Mouse (Mus musculus) C2C12 (cell line): ENCODE data around the gene Nkx1-2. TPM values are rescaled to one million over a fixed set of nuclear protein-coding genes. Genes with fewer than 3 reads are reported as not detected.

Experiments
- H3K27me3 ChIP-seq: one replicate; pipeline ENCODE4 v1.6.1; 2011; ENCODE audit not compliant: control insufficient read depth, insufficient read depth, insufficient read length
- H3K36me3 ChIP-seq: one replicate; pipeline ENCODE4 v1.6.1; 2011; ENCODE audit not compliant: control insufficient read depth, insufficient read depth
- H3K4me3 ChIP-seq: one replicate; pipeline ENCODE4 v1.5.1; 2011; ENCODE audit warnings: mild to moderate bottlenecking, control low read depth; ENCODE audit not compliant: poor library complexity, insufficient read depth, severe bottlenecking
- H3K79me2 ChIP-seq: one replicate; pipeline ENCODE4 v1.6.1; 2011; ENCODE audit not compliant: control insufficient read depth, insufficient read depth
- H3K79me3 ChIP-seq: one replicate; pipeline ENCODE4 v1.6.1; 2011; ENCODE audit warnings: low read depth, control low read depth
- H3ac ChIP-seq: one replicate; pipeline ENCODE3; 2011; ENCODE audit warnings: low read depth; ENCODE audit not compliant: control insufficient read depth, insufficient read length
- CEBPB ChIP-seq: IDR thresholded peaks from one replicate; pipeline ENCODE4 v1.6.1; 2011; ENCODE audit warnings: low read depth, mild to moderate bottlenecking, control low read depth, moderate library complexity
- CTCF ChIP-seq: IDR thresholded peaks from one replicate; pipeline ENCODE4 v1.5.1; 2011; ENCODE audit not compliant: control insufficient read depth, insufficient read depth, insufficient read length
- FOSL1 ChIP-seq: IDR thresholded peaks from one replicate; pipeline ENCODE4 v1.8.0; 2011; ENCODE audit warnings: mild to moderate bottlenecking, low read length; ENCODE audit not compliant: poor library complexity, insufficient read depth, severe bottlenecking
- MAX ChIP-seq: IDR thresholded peaks from one replicate; pipeline ENCODE4 v1.6.1; 2011; ENCODE audit warnings: mild to moderate bottlenecking, control low read depth
- MYOD1 ChIP-seq: IDR thresholded peaks from one replicate; pipeline ENCODE4 v1.6.1; 2011; ENCODE audit warnings: low read depth; ENCODE audit not compliant: control insufficient read depth, insufficient read length
- MYOG ChIP-seq: IDR thresholded peaks from one replicate; pipeline ENCODE4 v1.6.1; 2011; ENCODE audit not compliant: control insufficient read depth, insufficient read length; ENCODE audit errors: extremely low read depth
- USF1 ChIP-seq: IDR thresholded peaks from one replicate; pipeline ENCODE4 v1.6.1; 2011; ENCODE audit warnings: low read depth, mild to moderate bottlenecking, control low read depth, moderate library complexity
- long read RNA-seq, 2 experiments: library from polyadenylated mRNA; unstranded; transcript quantifications; one replicate each; pipeline ENCODE4 v2.0.0; 2019 to 2020
- polyA plus RNA-seq: library from polyadenylated mRNA; unstranded; fragments of >200 nt; fragmentation: generic; extraction: Trizol; gene quantifications from one replicate; pipeline ENCODE4 v1.2.1, GENCODE M21; 2012; ENCODE audit warnings: missing spikeins

Nkx1-2 gene
- not detected for polyA plus RNA-seq
- long read RNA-seq, experiment 1: 0 reads
- long read RNA-seq, experiment 2: 0 reads

DNA sequence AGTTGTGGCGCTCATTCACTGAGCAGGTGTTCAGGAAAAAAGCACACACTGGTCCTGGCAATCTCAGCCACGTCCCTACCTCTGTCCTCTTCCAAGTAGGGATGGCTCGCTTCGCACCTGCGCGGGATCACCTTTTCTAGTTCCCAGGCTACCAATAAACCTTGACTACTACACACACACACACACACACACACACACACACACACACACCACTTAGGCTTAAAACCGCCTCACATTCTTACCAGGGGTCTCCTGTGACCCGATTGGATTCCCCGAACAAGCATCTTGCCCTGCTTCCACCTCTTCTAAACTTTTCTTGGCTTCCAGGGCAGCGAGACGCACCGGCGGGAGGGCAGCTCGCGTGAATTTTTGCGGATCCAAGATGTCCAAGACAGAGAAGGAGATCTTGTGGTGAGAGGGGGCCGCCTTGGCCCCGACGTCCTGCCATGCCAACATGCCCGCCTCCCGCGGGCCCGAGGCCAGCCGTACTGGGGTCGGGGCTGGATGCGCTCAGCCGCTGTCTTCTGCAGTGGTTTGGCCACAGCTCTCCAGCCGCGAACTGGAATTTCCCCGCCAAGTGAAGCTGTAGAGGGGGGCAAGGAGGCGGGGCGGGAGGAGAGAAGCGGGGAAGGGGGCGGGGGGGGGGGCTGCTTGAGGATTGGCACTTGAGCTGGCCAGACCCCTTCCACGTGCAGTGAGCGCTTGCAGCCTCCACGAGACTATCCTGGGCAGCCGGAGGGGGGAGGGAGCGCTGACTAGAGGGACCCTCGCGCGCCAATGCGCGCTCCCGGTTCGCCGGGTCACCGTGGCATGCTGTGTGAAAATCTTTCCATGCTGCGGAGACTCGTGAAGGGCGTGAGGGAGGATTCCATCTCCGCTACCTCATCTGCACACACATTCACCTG lies at the start of gene Nkx1-2:
Gene Nkx1-2 (minus strand): TSS at position 567 of the 905 bp plus-strand sequence.
- Histone ChIP-seq H3ac (no peak within 1 kb of the TSS), H3K27me3 (peaks cover 85% of the 10 kb centered on the region), H3K79me3 (no peaks in the 10 kb centered on the region), H3K4me3 (no peak within 1 kb of the TSS), H3K79me2 (no peaks in the 10 kb centered on the region), H3K36me3 (no peaks in the 10 kb centered on the region)
- TF ChIP-seq MYOD1: no peak
- no peak for TF ChIP-seq CEBPB
- TF ChIP-seq CTCF: no peak
- no peak for TF ChIP-seq FOSL1
- no peak for TF ChIP-seq MAX
- TF ChIP-seq MYOG: no peak
- no peak for TF ChIP-seq USF1

DNA sequence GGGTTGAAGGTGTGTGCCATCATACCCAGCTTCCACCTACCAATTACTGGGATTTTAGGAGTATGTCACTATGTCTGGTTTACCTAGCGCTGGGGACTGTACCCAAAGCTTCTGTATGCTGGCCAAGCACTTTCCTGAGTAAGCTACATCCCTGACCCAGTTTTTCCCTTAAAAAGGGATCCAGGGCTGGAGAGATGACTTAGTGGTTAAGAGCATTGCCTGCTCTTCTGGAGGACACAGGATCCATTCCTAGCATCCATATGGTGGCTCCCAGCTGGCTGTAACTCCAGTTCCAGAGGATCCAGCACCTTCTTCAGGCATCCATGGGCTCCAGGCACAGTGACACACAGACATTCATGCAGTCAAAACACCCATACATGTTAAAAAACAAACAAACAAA lies 47.1 kb upstream of the Nkx1-2 start:
- H3K36me3 ChIP-seq: no peaks in the 10 kb centered on the region
- no peaks in the 10 kb centered on the region for H3K79me3 ChIP-seq
- H3K27me3 ChIP-seq: peaks cover 17% of the 10 kb centered on the region
- no peak overlapping the region for H3ac ChIP-seq
- no peak for TF ChIP-seq MYOG
- TF ChIP-seq MAX: no peak
- no peak for TF ChIP-seq MYOD1
- no peak for TF ChIP-seq CEBPB
- no peak for TF ChIP-seq FOSL1
- TF ChIP-seq CTCF: no peak
- no peak for TF ChIP-seq USF1
- no peaks in the 10 kb centered on the region for H3K79me2 ChIP-seq
- no peak overlapping the region for H3K4me3 ChIP-seq

DNA sequence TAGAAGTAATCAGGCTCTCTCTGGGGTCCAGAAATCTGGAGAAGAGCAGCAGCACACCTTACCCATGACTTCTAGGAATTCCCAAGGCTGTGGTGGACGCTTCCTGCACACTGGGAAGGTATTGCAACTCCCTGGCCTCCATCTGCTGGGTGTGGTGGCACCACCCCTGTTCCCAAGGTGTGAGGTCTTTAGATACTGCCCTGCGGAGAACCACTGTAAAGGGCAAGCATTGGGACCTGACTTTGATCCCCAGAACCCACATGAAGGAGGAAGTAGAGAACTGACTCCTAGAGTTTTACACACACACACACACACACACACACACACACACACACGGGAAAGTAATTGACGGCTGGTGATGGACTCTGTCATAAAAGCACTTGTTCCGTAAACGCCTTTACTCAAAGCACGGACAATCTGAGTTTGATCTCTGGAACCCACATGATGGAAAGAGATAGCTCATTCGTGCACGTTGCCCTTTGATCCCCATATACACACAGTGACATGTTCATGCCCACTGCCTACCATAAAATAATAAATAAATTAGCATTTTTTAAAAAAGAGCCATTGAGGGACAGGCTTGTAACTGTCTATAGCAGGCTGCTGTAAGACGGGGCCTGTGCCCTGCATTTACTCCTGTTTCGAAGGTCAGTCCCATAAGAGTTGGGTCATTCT lies 45.3 kb upstream of the Nkx1-2 start:
- Histone ChIP-seq H3K4me3 (no peak overlapping the region), H3K36me3 (no peaks in the 10 kb centered on the region), H3ac (no peak overlapping the region), H3K27me3 (peaks cover 7% of the 10 kb centered on the region), H3K79me3 (no peaks in the 10 kb centered on the region), H3K79me2 (no peaks in the 10 kb centered on the region)
- TF ChIP-seq MAX: no peak
- no peak for TF ChIP-seq CEBPB
- no peak for TF ChIP-seq CTCF
- no peak for TF ChIP-seq FOSL1
- TF ChIP-seq MYOG: no peak
- no peak for TF ChIP-seq USF1
- TF ChIP-seq MYOD1: no peak

DNA sequence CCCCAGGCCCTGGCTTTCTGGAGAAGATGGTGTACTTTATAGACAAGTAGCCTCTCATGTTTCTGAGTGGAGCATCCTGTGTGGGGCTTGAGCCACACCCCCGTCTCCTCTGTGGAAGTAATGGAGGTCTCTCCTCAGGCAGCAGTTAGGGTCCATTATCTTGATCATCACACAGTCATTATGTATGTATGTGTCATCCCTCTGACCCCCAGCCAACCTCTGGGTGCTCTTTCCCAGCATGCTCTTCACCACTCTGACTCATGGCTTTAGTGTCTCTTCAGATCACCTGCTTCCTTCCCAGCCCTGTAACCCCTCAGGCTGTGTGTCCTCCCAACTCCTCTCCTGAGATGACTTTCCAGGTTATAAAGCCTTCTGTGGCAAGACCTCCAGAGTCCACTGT lies 42.2 kb upstream of the Nkx1-2 start:
- H3K79me3 ChIP-seq: no peaks in the 10 kb centered on the region
- TF ChIP-seq MYOG (no peak), FOSL1 (no peak), CTCF (no peak), MAX (no peak), MYOD1 (no peak), USF1 (no peak), CEBPB (no peak)

DNA sequence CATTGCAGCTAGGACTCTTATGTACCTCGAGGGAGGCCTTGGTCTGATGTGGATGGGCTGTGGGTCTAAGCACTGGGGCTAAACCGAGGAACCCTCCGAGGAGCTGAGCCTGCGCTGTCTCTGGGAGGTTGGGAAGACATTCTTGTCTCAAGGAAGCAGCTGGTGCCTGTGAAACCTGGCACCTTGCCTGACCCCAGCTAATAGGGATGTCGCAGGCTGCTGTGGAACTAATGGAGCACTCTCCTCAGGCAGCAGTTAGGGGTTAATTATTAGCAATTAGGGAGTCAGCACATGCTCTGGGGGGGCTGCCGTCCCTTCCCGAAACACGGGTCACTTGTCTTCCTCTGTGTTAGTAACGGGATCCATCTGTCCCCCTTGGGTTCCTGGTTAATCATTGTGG lies 41.5 kb upstream of the Nkx1-2 start:
- Histone ChIP-seq H3K27me3 (peaks cover 5% of the 10 kb centered on the region), H3K79me3 (no peaks in the 10 kb centered on the region), H3K79me2 (no peaks in the 10 kb centered on the region), H3ac (no peak overlapping the region), H3K4me3 (no peak overlapping the region), H3K36me3 (no peaks in the 10 kb centered on the region)
- no peak for TF ChIP-seq CTCF
- TF ChIP-seq CEBPB: no peak
- no peak for TF ChIP-seq MYOG
- TF ChIP-seq FOSL1: no peak
- TF ChIP-seq MAX: no peak
- TF ChIP-seq MYOD1: no peak
- TF ChIP-seq USF1: no peak

More for the DNA sequence above, 42.2 kb upstream of the Nkx1-2 start:
- peaks cover 5% of the 10 kb centered on the region for H3K27me3 ChIP-seq
- no peaks in the 10 kb centered on the region for H3K79me2 ChIP-seq
- no peak overlapping the region for H3ac ChIP-seq
- no peak overlapping the region for H3K4me3 ChIP-seq
- no peaks in the 10 kb centered on the region for H3K36me3 ChIP-seq
